Mouse (Mus musculus) heart, postnatal 0 days (tissue): ENCODE measurements at regions not wholly inside any gene's neighbourhood (a gene's known extent, or its start where the extent isn't known, plus 50 kb on each side); places are given as distances from the start of the nearest gene placed in this dataset.

Experiments
- ATAC-seq: fragments of 200-750 bp; cut with Nextera tagmentation; 2 replicates; pipeline ENCODE4 v1.8.0; 2017; ENCODE audit warnings: low read depth, moderate number of reproducible peaks, moderate library complexity; ENCODE audit not compliant: insufficient read depth
- DNase-seq: peaks from one replicate; pipeline ENCODE4 v3.0.0-alpha.2; 2016; ENCODE audit warnings: low spot score
- H3K27ac ChIP-seq: fragments of 300-500 bp; sonication (generic); 2 replicates; pipeline ENCODE4 v1.5.1; 2014; ENCODE audit warnings: low read depth, mild to moderate bottlenecking
- H3K27me3 ChIP-seq: fragments of 300-500 bp; sonication (generic); 2 replicates; pipeline ENCODE4 v1.6.1; 2014; ENCODE audit warnings: low read length, mixed read lengths; ENCODE audit not compliant: control insufficient read depth, insufficient read depth
- H3K36me3 ChIP-seq: fragments of 300-500 bp; sonication (generic); replicated peaks from 2 replicates; pipeline ENCODE4 v1.6.1; 2014; ENCODE audit warnings: low read length, mixed read lengths; ENCODE audit not compliant: control insufficient read depth, insufficient read depth
- H3K4me1 ChIP-seq: fragments of 300-500 bp; sonication (generic); 2 replicates; pipeline ENCODE4 v1.6.1; 2014; ENCODE audit warnings: antibody characterized with exemption; ENCODE audit not compliant: control insufficient read depth, insufficient read depth
- H3K4me2 ChIP-seq: fragments of 300-500 bp; sonication (generic); 2 replicates; pipeline ENCODE4 v1.6.1; 2014; ENCODE audit warnings: low read depth, mild to moderate bottlenecking, low read length, moderate library complexity
- H3K4me3 ChIP-seq: fragments of 300-500 bp; sonication (generic); 2 replicates; pipeline ENCODE4 v1.5.1; 2014; ENCODE audit warnings: low read depth, low read length
- H3K9ac ChIP-seq: fragments of 300-500 bp; sonication (generic); replicated peaks from 2 replicates; pipeline ENCODE4 v1.6.1; 2014; ENCODE audit warnings: low read depth, low read length, mixed read lengths
- H3K9me3 ChIP-seq: fragments of 300-500 bp; sonication (generic); replicated peaks from 2 replicates; pipeline ENCODE4 v1.6.1; 2016; ENCODE audit warnings: low read length; ENCODE audit not compliant: control insufficient read depth
- CTCF ChIP-seq: IDR thresholded peaks from 2 replicates; pipeline ENCODE4 v1.5.1; 2016; ENCODE audit warnings: antibody characterized with exemption, control low read depth, low read depth
- EP300 ChIP-seq: IDR thresholded peaks from 2 replicates; pipeline ENCODE4 v1.6.1; 2016; ENCODE audit warnings: antibody characterized with exemption, low read depth
- WGBS: fragments of 180-500 bp; shearing (Covaris S2); extraction: QIAGEN DNeasy Blood & Tissue Kit; methylation state at CpG from one replicate; pipeline ENCODE4 v1.1.7; 2014; 5-methylcytosine and 5-hydroxymethylcytosine counted together

- Histone ChIP-seq H3K27me3 (no peaks in the 10 kb centered on the region), H3K4me1 (no peaks in the 10 kb centered on the region), H3K27ac (no peak overlapping the region), H3K4me3 (no peak overlapping the region), H3K4me2 (no peak overlapping the region), H3K36me3 (no peaks in the 10 kb centered on the region), H3K9me3 (no peaks in the 10 kb centered on the region), H3K9ac (no peak overlapping the region)
- TF ChIP-seq CTCF (no peak), EP300 (no peak)
- WGBS, result 55% methylated on average over 2 of the region's 2 CpGs
- ATAC-seq (no peak), DNase-seq (no peak)
Measured at GRCm38 (mm10) chr12:97218445-97218844, 1040.8 kb downstream of the Galc start.

- no peak overlapping the region for H3K9ac ChIP-seq
- TF ChIP-seq EP300, result no peak
- no peak for TF ChIP-seq CTCF
- 69% methylated on average over 7 of the region's 7 CpGs for WGBS
- H3K4me1 ChIP-seq, result no peaks in the 10 kb centered on the region
- no peaks in the 10 kb centered on the region for H3K9me3 ChIP-seq
- no peaks in the 10 kb centered on the region for H3K27me3 ChIP-seq
- no peak overlapping the region for H3K4me2 ChIP-seq
- H3K36me3 ChIP-seq, result no peaks in the 10 kb centered on the region
- no peak overlapping the region for H3K27ac ChIP-seq
- H3K4me3 ChIP-seq, result no peak overlapping the region
- ATAC-seq, result no peak
- no peak for DNase-seq
Measured at GRCm38 (mm10) chr12:97217608-97218007, 1041.7 kb downstream of the Galc start.

- ATAC-seq (no peak), DNase-seq (no peak)
- H3K36me3 ChIP-seq, result no peaks in the 10 kb centered on the region
- WGBS, result 68% methylated on average over 3 of the region's 3 CpGs
- no peak overlapping the region for H3K4me2 ChIP-seq
- H3K9me3 ChIP-seq, result no peaks in the 10 kb centered on the region
- H3K4me1 ChIP-seq, result no peaks in the 10 kb centered on the region
- H3K9ac ChIP-seq, result no peak overlapping the region
- no peak overlapping the region for H3K4me3 ChIP-seq
- H3K27ac ChIP-seq, result no peak overlapping the region
- TF ChIP-seq EP300, result no peak
- no peak for TF ChIP-seq CTCF
- H3K27me3 ChIP-seq, result no peaks in the 10 kb centered on the region
Measured at GRCm38 (mm10) chr12:97203636-97204389, 1055.4 kb downstream of the Galc start.

GRCm38 (mm10) chr12:97161853-97162252 lies 1097.4 kb downstream of the Galc start:
- H3K27me3 ChIP-seq, result no peaks in the 10 kb centered on the region
- TF ChIP-seq EP300 (no peak), CTCF (no peak)
- no peak for ATAC-seq
- no peak for DNase-seq
- H3K36me3 ChIP-seq, result no peaks in the 10 kb centered on the region
- no peak overlapping the region for H3K27ac ChIP-seq
- no peak overlapping the region for H3K4me2 ChIP-seq
- no peak overlapping the region for H3K4me3 ChIP-seq
- H3K4me1 ChIP-seq, result no peaks in the 10 kb centered on the region
- H3K9ac ChIP-seq, result no peak overlapping the region
- no peaks in the 10 kb centered on the region for H3K9me3 ChIP-seq

- Histone ChIP-seq H3K9me3 (no peaks in the 10 kb centered on the region), H3K36me3 (no peaks in the 10 kb centered on the region), H3K4me1 (no peaks in the 10 kb centered on the region), H3K27me3 (no peaks in the 10 kb centered on the region), H3K4me2 (no peak overlapping the region), H3K9ac (no peak overlapping the region), H3K4me3 (no peak overlapping the region), H3K27ac (no peak overlapping the region)
- ATAC-seq (no peak), DNase-seq (no peak)
- 74% methylated on average over 9 of the region's 9 CpGs for WGBS
- no peak for TF ChIP-seq CTCF
- TF ChIP-seq EP300, result no peak
Measured at GRCm38 (mm10) chr12:97161429-97161828, 1097.8 kb downstream of the Galc start.

- no peak for TF ChIP-seq CTCF
- TF ChIP-seq EP300, result no peak
Measured at GRCm38 (mm10) chr12:97158332-97158731, 1100.9 kb downstream of the Galc start.

More at GRCm38 (mm10) chr12:97158332-97158731, 1100.9 kb downstream of the Galc start:
- H3K4me1 ChIP-seq, result no peaks in the 10 kb centered on the region
- no peak overlapping the region for H3K4me2 ChIP-seq
- DNase-seq (no peak), ATAC-seq (no peak)
- 40% methylated on average over 4 of the region's 4 CpGs for WGBS
- H3K27ac ChIP-seq, result no peak overlapping the region
- no peaks in the 10 kb centered on the region for H3K27me3 ChIP-seq
- no peak overlapping the region for H3K4me3 ChIP-seq
- H3K9ac ChIP-seq, result no peak overlapping the region
- H3K9me3 ChIP-seq, result no peaks in the 10 kb centered on the region
- no peaks in the 10 kb centered on the region for H3K36me3 ChIP-seq
